Mouse (Mus musculus): ENCODE data around the gene Mctp2.

- TF ChIP-seq CTCF (IDR thresholded peaks at IDR 0.05; ENCODE audit: borderline replicate concordance, insufficient read depth, low read length) (no peak), POLR2A (IDR thresholded peaks at IDR 0.05; ENCODE audit: low read depth, low read length) (no peak)
Observed at GRCm38 (mm10) chr7:72066352-72066751, 240.1 kb downstream of the Mctp2 start.
